Mouse (Mus musculus) forebrain, embryonic 12.5 days (tissue): Measurements from ENCODE around the gene Morn4. TPM values are rescaled to one million over a fixed set of nuclear protein-coding genes. Genes with fewer than 3 reads are reported as not detected.
A peak's percentile ranks its signal among the peaks of the same experiment; 100 is the strongest.

Source experiments
- ATAC-seq: fragments of 200-750 bp; cut with Nextera tagmentation; 2 replicates; pipeline ENCODE4 v1.8.0; 2017; ENCODE audit warnings: moderate TSS enrichment; ENCODE audit not compliant: low FRiP score
- H3K27ac ChIP-seq: fragments of 300-500 bp; sonication (generic); 2 replicates; pipeline ENCODE4 v1.5.1; 2016; ENCODE audit warnings: mild to moderate bottlenecking
- H3K27me3 ChIP-seq: fragments of 300-500 bp; sonication (generic); 2 replicates; pipeline ENCODE4 v1.6.1; 2016; ENCODE audit warnings: mild to moderate bottlenecking
- H3K36me3 ChIP-seq: fragments of 300-500 bp; sonication (generic); replicated peaks from 2 replicates; pipeline ENCODE4 v1.6.1; 2016; ENCODE audit warnings: mild to moderate bottlenecking
- H3K4me1 ChIP-seq: fragments of 300-500 bp; sonication (generic); 2 replicates; pipeline ENCODE4 v1.6.1; 2016
- H3K4me2 ChIP-seq: fragments of 300-500 bp; sonication (generic); 2 replicates; pipeline ENCODE4 v1.6.1; 2016; ENCODE audit warnings: mild to moderate bottlenecking, moderate library complexity
- H3K4me3 ChIP-seq: fragments of 300-500 bp; sonication (generic); replicated peaks from 2 replicates; pipeline ENCODE4 v1.5.1; 2016; ENCODE audit warnings: mild to moderate bottlenecking
- H3K9ac ChIP-seq: fragments of 300-500 bp; sonication (generic); 2 replicates; pipeline ENCODE4 v1.6.1; 2016; ENCODE audit warnings: mild to moderate bottlenecking
- H3K9me3 ChIP-seq: fragments of 300-500 bp; sonication (generic); 2 replicates; pipeline ENCODE4 v1.6.1; 2016
- WGBS: fragments of 180-500 bp; shearing (Covaris S2); methylation state at CpG from one replicate; pipeline ENCODE4 v1.1.7; 2016; 5-methylcytosine and 5-hydroxymethylcytosine counted together
- polyA plus RNA-seq: library from polyadenylated mRNA; unstranded; fragments of >200 nt; fragmentation: Nextera tagmentation; extraction: Ambion mirVana; gene quantifications from 2 replicates; pipeline ENCODE4 v1.2.1, GENCODE M21; 2016

The Morn4 gene
- polyA plus RNA-seq = 73.4 and 75.1 TPM in 2 replicates

DNA sequence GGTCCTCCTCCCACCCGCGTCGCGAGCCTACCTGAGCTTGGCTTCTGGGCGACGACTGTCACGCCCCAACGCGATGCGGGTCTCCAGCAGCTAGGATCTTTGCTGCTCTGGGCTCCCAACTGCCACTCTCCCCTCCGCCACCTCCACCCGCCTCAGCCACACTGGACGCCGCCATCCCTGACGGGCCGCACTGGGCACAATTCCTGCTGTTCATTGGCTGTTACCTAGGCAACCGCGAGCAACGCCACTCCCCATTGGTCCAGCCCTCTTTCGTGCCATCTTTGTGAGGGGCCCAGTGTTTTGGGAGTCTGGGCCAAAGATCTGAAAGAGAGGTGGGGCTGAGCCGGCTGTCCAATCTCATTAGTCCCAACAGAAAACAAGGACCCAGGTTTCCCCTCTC lies at the start of gene Morn4:
Morn4 (minus strand) TSS at position 192 of the 400 bp plus-strand sequence.
- Histone ChIP-seq H3K36me3 (no peaks in the 10 kb centered on the region), H3K27ac (peak within 1 kb of the TSS; percentile 79), H3K4me3 (peak within 1 kb of the TSS; percentile 82), H3K27me3 (no peaks in the 10 kb centered on the region), H3K4me2 (peak within 1 kb of the TSS; percentile 88), H3K9me3 (no peaks in the 10 kb centered on the region), H3K4me1 (peaks cover 23% of the 10 kb centered on the region), H3K9ac (peak within 1 kb of the TSS; percentile 73)
- 1% methylated on average over 21 of the region's 21 CpGs for WGBS
- ATAC-seq = peak; percentile 90

DNA sequence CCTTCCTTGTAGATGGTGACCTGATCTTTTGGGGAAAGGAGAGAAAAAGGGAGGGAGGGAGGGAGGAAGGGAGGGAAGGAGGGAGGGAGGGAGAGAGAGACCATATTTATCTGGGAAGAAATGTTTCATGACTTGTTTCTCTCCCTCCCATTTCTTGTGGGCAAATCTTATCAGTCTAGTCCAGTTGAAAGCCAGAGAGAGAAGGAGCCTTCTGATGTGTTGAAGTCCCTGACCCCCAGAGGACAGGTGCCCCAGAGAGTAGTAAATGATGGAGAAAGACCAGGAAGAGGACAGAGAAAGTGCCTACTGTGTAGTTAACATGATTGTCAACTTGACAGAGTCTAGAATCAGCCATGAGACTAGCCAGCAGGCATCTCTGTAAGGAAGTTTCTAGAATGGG lies 48.9 kb upstream of the Morn4 start:
- no peaks in the 10 kb centered on the region for H3K9me3 ChIP-seq
- H3K27ac ChIP-seq = no peak overlapping the region
- no peak for ATAC-seq
- no peak overlapping the region for H3K4me3 ChIP-seq
- peaks cover 10% of the 10 kb centered on the region for H3K4me1 ChIP-seq
- no peaks in the 10 kb centered on the region for H3K36me3 ChIP-seq
- no peak overlapping the region for H3K9ac ChIP-seq
- H3K27me3 ChIP-seq = no peaks in the 10 kb centered on the region; the same call in 1 of the 2 replicates
- H3K4me2 ChIP-seq = no peak overlapping the region

DNA sequence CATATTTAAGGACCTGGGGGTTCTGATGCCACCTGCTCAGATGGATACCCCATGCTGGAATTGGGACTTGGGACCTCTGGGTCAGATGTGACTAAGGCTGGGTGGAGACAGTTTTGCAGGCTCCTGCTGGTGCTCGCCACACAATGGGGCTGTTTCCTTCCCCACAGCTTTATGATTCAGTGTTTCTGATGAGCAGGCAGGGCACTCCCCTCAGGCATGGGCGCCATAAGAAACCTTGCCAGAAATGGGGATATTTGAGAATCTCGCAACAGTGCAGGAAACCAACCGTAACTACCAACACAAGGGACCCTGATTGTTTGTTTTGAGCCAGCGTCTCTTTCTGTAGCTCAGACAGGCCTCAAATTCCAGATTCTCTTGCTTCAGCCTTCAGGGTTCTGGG lies 44.9 kb upstream of the Morn4 start:
- no peak overlapping the region for H3K4me2 ChIP-seq
- H3K27ac ChIP-seq = no peak overlapping the region
- no peaks in the 10 kb centered on the region for H3K9me3 ChIP-seq
- 76% methylated on average over 5 of the region's 5 CpGs for WGBS
- H3K27me3 ChIP-seq = peaks cover 8% of the 10 kb centered on the region; the same call in 1 of the 2 replicates
- no peak overlapping the region for H3K4me3 ChIP-seq
- no peak overlapping the region for H3K9ac ChIP-seq
- ATAC-seq = no peak
- no peaks in the 10 kb centered on the region for H3K36me3 ChIP-seq
- H3K4me1 ChIP-seq = peaks cover 24% of the 10 kb centered on the region

DNA sequence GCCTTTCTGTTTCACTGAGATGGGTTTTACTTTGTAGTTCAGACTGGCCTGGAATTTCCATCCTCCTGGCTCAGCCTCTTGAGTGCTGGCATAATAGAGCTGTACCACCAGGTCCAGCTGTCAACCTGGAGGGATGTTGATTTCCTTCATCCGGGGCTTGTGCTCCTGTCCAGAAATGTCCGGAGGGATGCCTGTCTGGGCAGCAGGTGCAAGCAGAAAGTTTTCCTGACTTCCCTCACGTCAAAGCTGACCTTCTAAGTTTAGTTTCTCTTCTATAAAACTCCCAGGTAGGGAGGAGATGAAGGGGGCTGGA lies 44.1 kb upstream of the Morn4 start:
- 66% methylated on average over 3 of the region's 3 CpGs for WGBS
- Histone ChIP-seq H3K36me3 (0 out of 2 replicates have a peak, but pooled peaks cover 1% of the 10 kb centered on the region), H3K9ac (no peak overlapping the region), H3K27me3 (peaks cover 8% of the 10 kb centered on the region; the same call in 1 of the 2 replicates), H3K4me1 (peaks cover 18% of the 10 kb centered on the region), H3K4me3 (no peak overlapping the region), H3K9me3 (no peaks in the 10 kb centered on the region), H3K27ac (peak overlapping the region; percentile 36; the same call in 1 of the 2 replicates), H3K4me2 (no peak overlapping the region)
- ATAC-seq = no peak

DNA sequence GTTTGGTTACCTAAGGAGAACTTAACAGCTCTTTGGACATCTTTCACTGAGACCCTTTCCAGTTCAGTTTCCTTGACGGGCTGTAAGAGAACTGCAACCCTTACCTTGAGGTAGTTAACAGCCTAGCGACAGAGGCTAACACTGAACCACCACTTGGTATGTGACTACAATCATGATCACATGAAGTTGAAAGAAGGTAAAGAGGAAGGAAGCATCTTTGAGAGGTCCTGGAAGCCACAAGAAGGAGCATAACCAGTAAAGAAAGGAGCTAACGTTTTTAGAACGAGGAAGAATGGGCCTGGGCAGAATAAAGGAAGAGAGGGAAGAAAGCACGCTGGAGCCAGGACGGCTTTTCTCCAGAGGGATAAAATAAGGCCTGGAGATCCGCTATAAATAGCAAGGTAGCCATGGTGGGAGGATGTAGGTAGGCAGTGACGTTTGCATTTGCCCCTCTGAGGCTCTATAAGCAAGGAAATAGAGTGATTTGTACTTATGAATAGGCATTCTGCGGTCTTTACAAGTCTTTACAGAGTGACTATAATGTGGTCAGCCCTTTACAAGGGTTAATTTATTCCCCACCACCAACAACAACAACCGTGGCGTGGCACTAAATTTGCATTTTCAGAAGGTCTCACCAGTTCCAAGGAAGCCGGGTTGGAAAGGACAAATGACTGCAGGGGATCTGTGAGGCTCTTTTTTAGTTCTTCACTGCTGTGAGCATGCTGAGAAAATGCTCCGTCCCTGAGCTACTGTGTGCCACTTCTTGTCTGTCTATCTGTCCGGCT lies 43.5 kb upstream of the Morn4 start:
- ATAC-seq = no peak
- 17% methylated on average over 14 of the region's 14 CpGs for WGBS

DNA sequence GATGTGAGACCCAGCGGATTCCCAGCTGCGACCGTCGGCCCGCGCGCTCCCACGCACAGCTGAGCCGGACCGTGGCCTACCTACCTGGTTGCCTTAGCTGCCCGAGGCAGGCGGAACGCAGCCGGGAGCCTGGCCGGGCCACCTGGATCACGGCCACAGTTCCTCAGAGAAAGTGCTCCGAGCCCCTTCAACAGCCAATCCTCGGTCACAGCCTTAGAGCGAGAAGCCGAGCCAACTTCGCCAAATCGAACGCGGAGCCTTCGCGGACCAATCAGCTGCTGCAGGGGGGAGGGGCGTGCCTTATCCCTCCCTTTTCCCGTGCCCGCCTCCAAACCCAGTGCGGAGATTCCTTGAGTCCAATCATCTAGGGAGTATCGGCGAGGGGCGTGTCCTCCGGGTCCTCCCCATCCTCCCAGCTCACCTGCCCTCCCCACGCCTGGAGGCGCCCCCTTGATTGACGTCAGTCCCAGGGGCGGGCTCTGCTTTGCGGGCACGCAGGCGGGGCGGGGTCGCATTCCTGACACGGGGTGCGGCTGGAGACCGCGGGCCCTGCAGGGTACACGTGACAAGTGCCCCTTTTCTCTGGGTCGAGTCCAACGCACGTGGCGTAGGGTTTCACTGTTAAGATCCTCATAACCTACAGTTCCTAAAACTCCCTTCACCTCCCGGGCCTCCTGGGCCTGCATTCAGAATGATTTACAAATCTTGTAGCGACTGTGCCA lies 42.8 kb upstream of the Morn4 start, which contains the start of gene Avpi1:
Avpi1 (minus strand) TSS at position 273 of the 722 bp plus-strand sequence.
- Histone ChIP-seq H3K4me3 (peak within 1 kb of the TSS; percentile 54), H3K27ac (peak within 1 kb of the TSS; percentile 70), H3K36me3 (peaks cover 10% of the 10 kb centered on the region; the same call in 1 of the 2 replicates), H3K9me3 (no peaks in the 10 kb centered on the region), H3K27me3 (peaks cover 8% of the 10 kb centered on the region; the same call in 1 of the 2 replicates), H3K4me1 (peaks cover 18% of the 10 kb centered on the region), H3K4me2 (peak within 1 kb of the TSS; percentile 88), H3K9ac (peak within 1 kb of the TSS; percentile 66)
- peak; percentile 98 for ATAC-seq
- WGBS = under 1% methylated on average over 54 of the region's 54 CpGs

More for the DNA sequence above, 43.5 kb upstream of the Morn4 start:
- Histone ChIP-seq H3K27me3 (peaks cover 8% of the 10 kb centered on the region; the same call in 1 of the 2 replicates), H3K4me1 (peaks cover 18% of the 10 kb centered on the region), H3K4me3 (peak overlapping the region; percentile 54), H3K27ac (peak overlapping the region; percentile 61), H3K9ac (peak overlapping the region; percentile 38; the same call in 1 of the 2 replicates), H3K4me2 (peak overlapping the region; percentile 88), H3K9me3 (no peaks in the 10 kb centered on the region), H3K36me3 (peaks cover 5% of the 10 kb centered on the region; the same call in 1 of the 2 replicates)

DNA sequence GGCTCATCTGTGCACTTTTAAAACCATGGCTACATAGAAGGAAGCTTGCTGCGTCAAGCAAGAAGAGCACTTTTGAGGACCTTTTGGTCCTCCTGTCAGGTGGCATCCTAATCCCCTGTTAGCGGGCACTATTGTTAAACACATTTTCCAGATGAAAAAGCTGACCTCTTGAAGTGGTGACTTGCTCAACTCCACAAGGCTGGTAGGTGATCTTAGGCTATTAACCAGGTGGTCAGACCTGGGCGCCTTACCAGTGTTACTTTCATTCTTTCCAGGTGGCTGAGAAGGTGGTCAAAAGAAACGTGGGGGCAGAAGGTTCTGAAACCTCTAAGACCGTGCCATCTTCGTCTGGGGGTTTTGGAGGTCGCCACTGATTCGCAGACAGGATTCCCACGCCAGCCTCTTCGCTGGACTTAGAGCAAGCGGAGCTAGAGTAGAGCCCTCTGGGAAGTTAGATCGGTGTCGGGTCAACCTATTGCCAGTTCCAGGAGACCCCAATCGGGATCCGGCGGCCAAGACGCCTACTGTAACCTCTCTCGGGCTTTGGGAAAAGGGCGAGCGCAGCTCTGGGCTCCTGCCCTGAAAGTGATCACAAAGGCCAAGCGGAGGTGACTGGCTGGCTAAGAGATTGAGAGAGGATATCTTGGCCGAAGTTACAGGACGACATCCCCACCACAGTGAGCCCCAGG lies 42.0 kb upstream of the Morn4 start:
- H3K27ac ChIP-seq = peak overlapping the region; percentile 70; the same call in 1 of the 2 replicates
- H3K4me1 ChIP-seq = peaks cover 18% of the 10 kb centered on the region
- H3K9ac ChIP-seq = peak overlapping the region; percentile 66
- no peaks in the 10 kb centered on the region for H3K9me3 ChIP-seq
- peaks cover 17% of the 10 kb centered on the region for H3K36me3 ChIP-seq
- H3K4me2 ChIP-seq = peak overlapping the region; percentile 88
- WGBS = 3% methylated on average over 23 of the region's 23 CpGs
- peaks cover 8% of the 10 kb centered on the region; the same call in 1 of the 2 replicates for H3K27me3 ChIP-seq
- H3K4me3 ChIP-seq = peak overlapping the region; percentile 54
- no peak for ATAC-seq

DNA sequence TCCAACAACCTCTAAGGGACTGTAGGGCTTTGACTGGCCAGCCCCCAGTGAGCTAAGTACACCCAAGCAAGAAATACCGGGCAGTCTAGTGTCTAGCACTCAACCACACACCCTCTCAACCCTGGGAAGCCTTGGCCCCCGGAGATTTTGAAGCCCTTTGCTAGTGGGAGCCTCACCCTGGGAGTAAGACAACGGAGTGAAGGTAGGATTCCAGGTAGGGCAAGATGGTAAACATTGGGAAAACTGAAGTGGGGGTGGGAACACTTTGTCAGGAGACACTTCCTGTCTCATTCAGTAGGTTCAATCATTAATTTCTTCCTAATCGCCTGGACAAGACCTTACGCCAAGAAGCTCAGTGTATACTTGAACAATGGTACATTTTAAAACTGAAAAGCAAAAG lies 40.9 kb upstream of the Morn4 start:
- WGBS = 92% methylated on average over 5 of the region's 5 CpGs
- H3K27me3 ChIP-seq = peaks cover 8% of the 10 kb centered on the region; the same call in 1 of the 2 replicates
- H3K9me3 ChIP-seq = no peaks in the 10 kb centered on the region
- ATAC-seq = no peak
- H3K9ac ChIP-seq = no peak overlapping the region
- H3K27ac ChIP-seq = no peak overlapping the region
- H3K4me2 ChIP-seq = no peak overlapping the region
- peaks cover 18% of the 10 kb centered on the region for H3K4me1 ChIP-seq
- no peak overlapping the region for H3K4me3 ChIP-seq
- H3K36me3 ChIP-seq = peaks cover 24% of the 10 kb centered on the region

DNA sequence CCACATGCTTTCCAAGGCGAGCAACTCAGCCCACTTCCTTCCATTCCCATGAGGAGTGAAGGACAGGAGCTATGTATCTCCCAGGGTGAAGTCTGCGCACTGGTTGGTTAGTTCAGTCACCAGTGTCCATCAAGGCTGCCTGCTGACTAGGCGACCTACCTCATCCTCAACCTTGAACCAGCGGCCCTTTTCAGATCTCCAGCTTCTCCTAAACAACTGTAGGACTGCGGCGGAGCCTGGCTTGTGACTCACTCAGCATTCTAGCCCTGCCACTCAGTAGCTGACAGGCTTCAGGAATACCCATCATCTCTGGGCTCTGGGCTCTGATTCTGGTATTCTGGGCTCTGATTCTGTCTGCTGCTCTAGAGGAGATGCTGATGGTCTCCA lies 40.1 kb upstream of the Morn4 start:
- no peak overlapping the region for H3K4me3 ChIP-seq
- H3K4me2 ChIP-seq = no peak overlapping the region
- WGBS = 92% methylated on average over 6 of the region's 6 CpGs
- peaks cover 8% of the 10 kb centered on the region; the same call in 1 of the 2 replicates for H3K27me3 ChIP-seq
- H3K27ac ChIP-seq = no peak overlapping the region
- H3K36me3 ChIP-seq = peaks cover 30% of the 10 kb centered on the region
- no peaks in the 10 kb centered on the region for H3K9me3 ChIP-seq
- ATAC-seq = no peak
- no peak overlapping the region for H3K9ac ChIP-seq
- H3K4me1 ChIP-seq = peaks cover 18% of the 10 kb centered on the region

DNA sequence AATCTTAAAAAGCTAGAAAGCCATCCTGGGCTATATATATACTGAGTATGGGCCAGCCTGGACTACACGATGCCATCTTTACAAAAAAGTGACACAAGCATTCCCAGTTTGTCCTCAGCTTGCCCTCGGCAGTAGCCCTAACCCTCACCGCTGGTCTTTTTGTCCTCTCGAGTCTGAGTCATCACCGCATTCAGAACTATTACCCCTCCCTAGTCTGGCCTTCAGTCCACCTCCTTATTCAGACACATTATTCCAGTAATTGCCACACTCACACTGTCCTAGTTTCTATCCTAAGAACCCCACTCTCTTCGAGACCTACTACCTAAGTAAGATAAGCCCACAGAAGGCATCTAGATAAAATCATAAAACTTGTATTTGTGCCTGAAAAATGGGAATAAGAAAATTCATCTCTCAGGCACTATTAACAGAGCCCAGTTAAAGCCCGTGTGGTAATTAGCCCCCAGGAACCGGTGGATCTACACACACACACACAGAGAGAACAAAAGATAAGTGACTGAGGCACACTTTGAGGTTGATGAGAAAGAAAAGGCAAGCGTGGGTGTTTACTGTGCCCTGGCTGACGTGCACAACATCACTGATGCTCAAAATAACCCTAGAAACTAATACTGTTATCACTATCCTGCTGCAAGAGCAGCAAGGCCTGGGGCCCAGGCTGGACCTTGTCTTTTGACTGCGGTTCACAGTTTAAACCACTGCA lies 39.5 kb upstream of the Morn4 start:
- Histone ChIP-seq H3K4me1 (peaks cover 18% of the 10 kb centered on the region), H3K36me3 (peaks cover 35% of the 10 kb centered on the region), H3K9ac (no peak overlapping the region), H3K27ac (no peak overlapping the region), H3K27me3 (peaks cover 8% of the 10 kb centered on the region; the same call in 1 of the 2 replicates), H3K4me2 (no peak overlapping the region), H3K9me3 (no peaks in the 10 kb centered on the region), H3K4me3 (no peak overlapping the region)
- 75% methylated on average over 11 of the region's 11 CpGs for WGBS
- ATAC-seq = no peak

DNA sequence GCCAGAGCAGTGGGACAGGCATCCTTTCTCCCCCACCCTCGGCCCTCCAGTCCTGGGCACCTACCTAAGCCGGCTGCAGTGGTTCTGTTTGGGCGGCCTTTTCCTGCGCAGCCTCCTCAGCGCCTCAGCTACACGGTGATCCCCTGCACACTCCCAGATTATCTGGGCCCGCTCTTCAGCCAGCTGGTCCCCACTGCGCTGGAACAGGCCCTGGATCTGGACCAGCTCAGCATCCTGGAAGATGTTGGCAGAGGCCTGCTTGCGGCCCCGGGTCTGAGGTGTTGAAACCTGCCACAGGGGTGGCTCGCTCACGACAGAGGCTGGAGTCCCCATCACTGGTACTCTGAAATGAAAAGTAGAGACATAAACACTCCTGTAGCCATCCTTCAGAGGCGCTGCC lies 38.5 kb upstream of the Morn4 start:
- 92% methylated on average over 13 of the region's 13 CpGs for WGBS
- H3K4me3 ChIP-seq = no peak overlapping the region
- ATAC-seq = no peak
- no peak overlapping the region for H3K4me2 ChIP-seq
- H3K9ac ChIP-seq = no peak overlapping the region
- 0 out of 2 replicates have a peak overlapping the region, but pooled peaks have one; percentile 2 for H3K27ac ChIP-seq
- H3K9me3 ChIP-seq = no peaks in the 10 kb centered on the region
- H3K36me3 ChIP-seq = peaks cover 44% of the 10 kb centered on the region
- peaks cover 8% of the 10 kb centered on the region; the same call in 1 of the 2 replicates for H3K27me3 ChIP-seq
- H3K4me1 ChIP-seq = peaks cover 12% of the 10 kb centered on the region
